Mouse (Mus musculus) spleen, adult 2 months (tissue): ENCODE measurements around the gene Mansc1. TPM values are rescaled to one million over a fixed set of nuclear protein-coding genes. Genes with fewer than 3 reads are reported as not detected.
A peak's percentile ranks its signal among the peaks of the same experiment; 100 is the strongest.

Source experiments
- DNase-seq, 2 experiments: peaks; one replicate each; pipeline versions ENCODE4 v3.0.0 to v3.0.0-alpha.2; 2012 to 2021; ENCODE audit warnings: low spot score in 2 of 2, low read depth in 1 of 2
- H3K27ac ChIP-seq: fragments of 200-500 bp; 2 replicates; pipeline ENCODE4 v1.5.1; 2012; ENCODE audit warnings: low read length, inconsistent platforms; ENCODE audit not compliant: insufficient read depth
- H3K27me3 ChIP-seq: fragments of 200-500 bp; 2 replicates; pipeline ENCODE4 v1.6.1; 2012; ENCODE audit warnings: mild to moderate bottlenecking, moderate library complexity, low read length, inconsistent platforms; ENCODE audit not compliant: control insufficient read depth, insufficient read depth
- H3K36me3 ChIP-seq: fragments of 200-500 bp; 2 replicates; pipeline ENCODE4 v1.6.1; 2012; ENCODE audit warnings: mild to moderate bottlenecking, low read length, inconsistent platforms; ENCODE audit not compliant: control insufficient read depth, insufficient read depth
- H3K4me1 ChIP-seq: fragments of 200-500 bp; 2 replicates; pipeline ENCODE4 v1.6.1; 2011; ENCODE audit warnings: inconsistent platforms; ENCODE audit not compliant: control insufficient read depth, insufficient read depth, insufficient read length
- H3K4me3 ChIP-seq: fragments of 200-500 bp; 2 replicates; pipeline ENCODE4 v1.5.1; 2011; ENCODE audit warnings: mild to moderate bottlenecking, inconsistent platforms; ENCODE audit not compliant: insufficient read depth, insufficient read length; ENCODE audit errors: extremely low read depth
- CTCF ChIP-seq: fragments of 200-500 bp; IDR thresholded peaks from 2 replicates; pipeline ENCODE4 v1.5.1; 2011; ENCODE audit warnings: mild to moderate bottlenecking, inconsistent platforms; ENCODE audit not compliant: insufficient read depth, insufficient read length, insufficient replicate concordance; ENCODE audit errors: extremely low read depth
- POLR2A ChIP-seq: fragments of 200-500 bp; IDR thresholded peaks from 2 replicates; pipeline ENCODE4 v1.6.1; 2011; ENCODE audit warnings: low read depth, low read length, inconsistent platforms
- WGBS: fragments of 180-500 bp; shearing (Covaris S2); methylation state at CpG from one replicate; pipeline ENCODE4 v1.1.7; 2018; 5-methylcytosine and 5-hydroxymethylcytosine counted together
- polyA plus RNA-seq: library from polyadenylated mRNA; depleted of rRNA; stranded (reverse); fragments of >200 nt; gene quantifications from 2 replicates; pipeline ENCODE4 v1.2.3, GENCODE M21; 2012

The Mansc1 gene
- polyA plus RNA-seq, 1 experiment = 1.4 TPM

DNA sequence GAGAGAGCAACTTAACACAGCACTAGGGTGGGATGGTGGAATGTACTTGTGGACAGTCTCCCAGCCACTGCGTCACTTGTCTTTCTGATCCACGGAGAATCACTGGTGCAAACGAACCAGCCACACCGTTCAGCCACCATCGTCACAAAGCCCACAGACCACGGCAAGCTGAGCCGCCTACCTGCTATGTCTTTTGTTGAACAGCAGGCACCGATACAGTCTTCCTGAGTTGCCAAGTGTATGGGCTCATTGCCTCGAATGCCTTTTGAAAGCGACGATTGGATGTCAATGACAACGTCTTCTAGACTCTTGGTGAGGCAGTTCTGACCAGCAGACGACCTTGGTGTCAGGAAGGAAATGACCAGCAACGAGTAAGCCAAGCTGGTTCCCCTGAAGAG, 10.7 kb downstream of the Mansc1 start:
- no peaks in the 10 kb centered on the region for H3K4me1 ChIP-seq
- no peaks in the 10 kb centered on the region for H3K36me3 ChIP-seq
- no peaks in the 10 kb centered on the region for H3K27me3 ChIP-seq
- TF ChIP-seq POLR2A (no peak), CTCF (no peak)
- no peak overlapping the region for H3K27ac ChIP-seq
- DNase-seq = no peak
- 83% methylated on average over 14 of the region's 14 CpGs for WGBS
- H3K4me3 ChIP-seq = no peak overlapping the region

DNA sequence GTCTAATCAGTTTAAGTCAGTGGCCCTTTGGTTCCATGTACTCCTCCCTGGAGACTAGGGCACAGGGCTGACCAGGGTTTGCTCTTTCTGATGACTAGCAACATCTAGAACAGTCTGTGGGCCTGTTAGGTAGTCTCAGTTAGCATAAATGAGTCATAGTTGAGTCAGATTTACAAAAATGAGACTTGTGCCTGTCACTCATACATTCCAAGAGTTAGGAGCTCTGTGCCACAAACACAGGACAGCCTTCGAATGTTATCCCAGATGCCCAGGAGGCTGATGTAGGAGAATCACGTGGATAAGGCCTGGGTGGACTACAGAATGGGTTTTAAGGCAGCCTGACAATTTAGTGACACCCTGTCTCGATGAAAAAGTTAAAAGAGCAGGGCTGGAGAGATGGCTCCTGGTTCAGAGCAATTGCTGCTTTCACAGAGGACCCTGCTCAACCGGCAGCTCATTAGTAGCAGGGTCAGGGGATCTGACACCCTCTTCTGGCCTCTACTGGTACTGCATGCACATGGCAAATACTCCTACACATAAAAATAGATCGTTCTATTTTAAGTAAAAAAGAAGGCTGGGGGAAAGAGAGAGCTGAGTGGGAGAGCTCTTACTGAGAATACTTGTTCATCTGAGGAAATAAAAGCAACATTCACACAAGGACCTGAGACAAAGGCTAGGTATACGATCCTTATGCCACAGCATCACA, 11.3 kb downstream of the Mansc1 start:
- WGBS = 80% methylated on average over 6 of the region's 6 CpGs
- no peaks in the 10 kb centered on the region for H3K36me3 ChIP-seq
- no peaks in the 10 kb centered on the region for H3K27me3 ChIP-seq
- TF ChIP-seq CTCF (no peak), POLR2A (no peak)
- H3K4me1 ChIP-seq = no peaks in the 10 kb centered on the region
- no peak for DNase-seq
- H3K4me3 ChIP-seq = no peak overlapping the region
- H3K27ac ChIP-seq = no peak overlapping the region

DNA sequence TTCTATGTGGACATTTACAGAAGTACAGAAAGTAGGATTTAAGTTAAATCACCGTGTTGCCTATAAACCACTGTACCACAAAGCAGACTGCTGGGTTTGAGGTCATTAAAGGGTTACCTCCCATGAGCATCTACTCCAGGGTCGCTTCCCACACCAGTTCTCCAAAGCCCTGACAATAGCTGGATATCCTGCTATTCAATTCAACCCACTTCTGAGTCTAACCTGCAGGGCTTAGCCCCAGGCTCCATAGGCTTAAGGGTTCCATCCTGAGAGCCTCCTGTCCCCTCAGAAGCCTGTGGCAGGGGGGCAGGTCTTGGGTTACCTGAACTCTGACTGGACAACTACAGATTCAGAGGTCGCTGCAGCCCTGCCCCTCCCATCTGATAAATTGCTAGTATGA, 12.2 kb downstream of the Mansc1 start:
- 87% methylated on average over 3 of the region's 3 CpGs for WGBS

DNA sequence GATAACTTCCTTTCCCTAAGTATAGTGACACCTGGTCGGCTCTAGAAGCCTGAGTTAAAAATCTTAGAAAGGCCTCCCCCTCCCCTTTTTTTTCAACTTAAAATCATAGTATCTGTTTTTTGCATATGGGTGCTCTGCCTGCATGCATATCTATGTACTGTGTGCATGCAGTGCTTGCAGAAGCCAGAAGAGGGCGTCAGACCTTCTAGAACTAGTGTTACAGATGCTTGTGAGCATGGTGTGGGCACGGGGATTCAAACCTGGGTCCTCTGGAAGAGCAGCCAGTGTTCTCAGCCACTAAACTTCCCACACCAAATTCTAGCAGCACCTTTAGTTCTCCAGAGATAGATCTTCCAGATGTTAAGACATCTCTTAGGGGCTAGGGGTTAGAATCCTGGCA, 14.7 kb downstream of the Mansc1 start:
- DNase-seq = no peak
- H3K4me3 ChIP-seq = no peak overlapping the region
- H3K36me3 ChIP-seq = no peaks in the 10 kb centered on the region
- H3K4me1 ChIP-seq = no peaks in the 10 kb centered on the region
- WGBS = 62% methylated on average over 3 of the region's 3 CpGs
- H3K27ac ChIP-seq = no peak overlapping the region
- TF ChIP-seq CTCF = no peak
- no peak for TF ChIP-seq POLR2A
- H3K27me3 ChIP-seq = no peaks in the 10 kb centered on the region

More for the DNA sequence above, 12.2 kb downstream of the Mansc1 start:
- Histone ChIP-seq H3K27me3 (no peaks in the 10 kb centered on the region), H3K36me3 (no peaks in the 10 kb centered on the region), H3K4me1 (no peaks in the 10 kb centered on the region), H3K27ac (no peak overlapping the region), H3K4me3 (no peak overlapping the region)
- TF ChIP-seq POLR2A (no peak), CTCF (no peak)
- no peak for DNase-seq

DNA sequence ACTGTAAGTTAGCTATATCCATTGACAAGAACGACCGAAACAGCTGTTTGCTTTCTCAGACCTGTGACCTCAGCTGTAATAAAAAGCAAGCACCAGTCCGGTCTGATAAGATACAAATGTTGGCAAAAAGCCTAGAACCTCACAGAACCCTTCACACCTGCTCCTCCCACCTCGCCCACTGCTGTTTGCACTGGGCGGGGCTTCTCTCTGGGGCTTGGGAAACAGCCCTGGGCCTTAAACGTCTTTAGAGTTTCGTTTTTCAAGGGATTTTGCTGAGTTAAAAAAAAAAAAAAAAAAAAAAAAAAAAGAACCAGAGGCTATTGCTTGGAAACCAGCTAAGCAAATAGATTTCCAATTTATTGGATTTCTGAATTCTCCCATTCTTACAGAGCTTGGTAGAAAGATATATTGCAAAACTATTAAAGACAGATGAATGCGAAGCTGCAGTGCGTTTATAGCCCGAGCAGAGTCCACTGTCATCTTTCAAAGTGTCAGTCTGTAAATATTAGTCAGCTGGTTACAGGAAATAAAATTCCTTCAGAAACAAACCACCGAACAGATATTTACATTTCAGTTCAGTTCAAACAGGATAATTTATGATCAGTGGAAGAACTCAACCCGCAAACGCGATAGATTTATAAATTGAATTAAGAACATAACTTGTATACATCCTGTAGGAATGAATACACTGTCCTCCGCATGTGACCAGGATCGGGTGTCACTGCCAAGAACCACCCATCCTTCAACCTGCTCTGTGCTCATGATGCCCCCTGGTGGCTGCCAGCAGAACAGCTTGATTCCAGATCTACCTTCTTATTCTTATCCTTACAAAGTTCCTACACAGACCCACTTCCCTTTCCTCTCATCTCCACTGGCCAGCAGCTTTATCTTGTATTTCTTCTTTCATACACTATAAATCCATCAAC, 17.3 kb downstream of the Mansc1 start:
- H3K27ac ChIP-seq = no peak overlapping the region
- DNase-seq = peak; percentile 25 to 71
- H3K4me3 ChIP-seq = no peak overlapping the region
- 28% methylated on average over 16 of the region's 16 CpGs for WGBS
- H3K36me3 ChIP-seq = no peaks in the 10 kb centered on the region
- H3K27me3 ChIP-seq = no peaks in the 10 kb centered on the region
- TF ChIP-seq CTCF = peak; percentile 91; the same call in 1 of the 2 replicates
- TF ChIP-seq POLR2A = no peak
- H3K4me1 ChIP-seq = no peaks in the 10 kb centered on the region

DNA sequence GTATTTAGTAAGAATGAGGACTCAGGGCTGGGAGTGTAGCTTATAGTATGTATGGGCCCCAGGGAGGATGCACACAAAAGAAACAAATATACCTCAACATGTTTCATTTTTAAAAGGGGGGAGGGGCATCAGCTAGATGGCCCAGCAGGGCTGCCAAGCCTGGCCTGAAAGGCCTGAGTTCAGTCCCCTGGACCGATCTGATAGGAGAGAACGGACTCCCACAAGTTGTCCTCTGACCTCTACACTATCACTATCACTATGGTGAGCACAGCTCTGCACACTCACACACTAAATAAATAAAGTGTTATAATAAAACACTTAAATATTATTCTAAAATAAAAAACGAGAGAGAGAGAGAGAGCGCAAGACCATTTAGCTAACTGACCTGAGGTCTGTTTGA, 18.0 kb downstream of the Mansc1 start:
- no peak overlapping the region for H3K4me3 ChIP-seq
- no peaks in the 10 kb centered on the region for H3K27me3 ChIP-seq
- no peak for DNase-seq
- no peak for TF ChIP-seq CTCF
- TF ChIP-seq POLR2A = no peak
- WGBS = 81% methylated on average over 4 of the region's 4 CpGs
- H3K27ac ChIP-seq = no peak overlapping the region
- no peaks in the 10 kb centered on the region for H3K4me1 ChIP-seq
- H3K36me3 ChIP-seq = no peaks in the 10 kb centered on the region
